Mouse (Mus musculus): ENCODE data around the gene Nr3c2. TPM values are rescaled to one million over a fixed set of nuclear protein-coding genes. Genes with fewer than 3 reads are reported as not detected.

Gene Nr3c2
- total RNA-seq, 1 experiment: 1.4 TPM

DNA sequence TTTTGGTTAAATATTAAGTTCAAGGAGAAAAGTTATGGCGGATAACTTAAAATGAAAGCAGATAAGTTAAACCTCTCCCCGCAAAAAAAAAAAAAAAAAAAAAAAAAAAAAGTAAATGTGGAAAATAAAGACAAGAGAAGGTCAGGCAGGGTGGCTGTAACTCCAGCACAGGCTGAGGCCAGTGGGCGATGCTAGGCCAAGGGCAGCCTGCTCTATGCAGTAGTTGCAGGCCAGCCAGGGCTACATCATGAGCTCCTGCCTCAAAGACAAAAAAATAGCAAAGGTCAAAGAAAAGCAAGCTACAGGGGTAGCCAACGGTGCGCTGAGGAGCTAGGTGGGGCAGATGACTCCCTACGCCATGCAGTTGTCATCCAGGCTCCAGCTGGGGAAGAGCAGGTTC is 270.1 kb downstream of the Nr3c2 start:
- Histone ChIP-seq H3K4me3 (ENCODE audit: insufficient read depth in 1 of 2, low read depth in 1 of 2, low read length in 2 of 2, poor library complexity in 1 of 2, severe bottlenecking in 1 of 2) (no peak overlapping the region), H3K36me3 (ENCODE audit: control insufficient read depth, insufficient read depth, low read length, poor library complexity, severe bottlenecking) (no peaks in the 10 kb centered on the region), H3K27ac (ENCODE audit: insufficient read depth, low read depth, low read length, poor library complexity, severe bottlenecking) (no peak overlapping the region), H3K9me3 (ENCODE audit: control insufficient read depth, insufficient read depth, low read depth, low read length) (no peaks in the 10 kb centered on the region), H3K9ac (ENCODE audit: insufficient read depth, low read depth, low read length, poor library complexity, severe bottlenecking) (no peak overlapping the region), H3K4me1 (ENCODE audit: control insufficient read depth in 2 of 2, insufficient read depth in 2 of 2, low read length in 2 of 2, poor library complexity in 1 of 2) (no peaks in the 10 kb centered on the region)
- TF ChIP-seq HCFC1 (IDR thresholded peaks at IDR 0.05; ENCODE audit: borderline replicate concordance, insufficient read depth, low read length) (no peak), MAFK (IDR thresholded peaks at IDR 0.05; ENCODE audit: insufficient read depth, low read depth, low read length) (no peak), CHD2 (IDR thresholded peaks at IDR 0.05; ENCODE audit: low read depth, low read length) (no peak), ZC3H11A (IDR thresholded peaks at IDR 0.05; ENCODE audit: borderline replicate concordance, low read depth, low read length) (no peak), ZNF384 (IDR thresholded peaks at IDR 0.05; ENCODE audit: low read depth, low read length) (no peak)
- in situ Hi-C loops (cut with MboI; ENCODE audit: low sequenced_read_pairs in 2 of 2, unreplicated experiment in 2 of 2): no loop called here
- no peak for DNase-seq (ENCODE audit: low read depth, low spot score)

DNA sequence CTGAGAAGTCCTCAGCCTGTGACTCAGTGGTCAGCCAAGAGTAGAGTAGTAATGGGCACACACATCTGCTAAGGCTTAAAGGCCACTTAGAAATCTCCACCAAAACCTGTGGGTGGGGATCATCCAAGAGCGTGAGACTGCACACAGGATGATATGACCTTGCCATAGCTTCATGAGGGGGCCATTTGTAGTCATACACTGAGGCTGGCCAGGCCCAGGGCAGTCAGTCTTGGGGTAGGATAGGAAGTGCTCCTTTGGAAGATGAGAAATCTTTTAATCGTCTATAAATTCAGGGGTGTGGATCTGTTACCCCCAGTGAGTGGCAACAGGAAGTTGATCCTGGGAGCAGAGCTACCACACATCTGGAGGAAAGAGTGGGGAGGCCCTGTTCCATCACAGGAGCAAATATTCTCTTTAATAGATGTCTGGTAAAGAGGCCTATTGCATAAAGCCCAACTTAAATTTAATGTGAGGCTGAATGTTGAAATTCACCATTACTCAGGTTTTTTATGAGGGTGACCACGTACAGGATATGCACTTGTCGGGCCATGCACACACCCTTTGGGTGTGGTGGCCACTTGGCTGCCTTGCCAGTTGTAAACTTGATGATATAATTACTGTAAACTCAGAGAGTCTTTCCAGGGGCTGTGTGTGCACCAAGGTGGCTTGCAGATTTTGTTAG is 270.7 kb downstream of the Nr3c2 start:
- H3K4me1 ChIP-seq (ENCODE audit: control insufficient read depth in 2 of 2, insufficient read depth in 2 of 2, low read length in 2 of 2, poor library complexity in 1 of 2): no peaks in the 10 kb centered on the region
- H3K27ac ChIP-seq (ENCODE audit: insufficient read depth, low read depth, low read length, poor library complexity, severe bottlenecking): no peak overlapping the region
- no peak overlapping the region for H3K9ac ChIP-seq (ENCODE audit: insufficient read depth, low read depth, low read length, poor library complexity, severe bottlenecking)
- H3K4me3 ChIP-seq (ENCODE audit: insufficient read depth in 1 of 2, low read depth in 1 of 2, low read length in 2 of 2, poor library complexity in 1 of 2, severe bottlenecking in 1 of 2): no peak overlapping the region
- no peaks in the 10 kb centered on the region for H3K36me3 ChIP-seq (ENCODE audit: control insufficient read depth, insufficient read depth, low read length, poor library complexity, severe bottlenecking)
- no peak for DNase-seq (ENCODE audit: low read depth, low spot score)
- H3K9me3 ChIP-seq (ENCODE audit: control insufficient read depth, insufficient read depth, low read depth, low read length): no peaks in the 10 kb centered on the region
- in situ Hi-C loops (cut with MboI; ENCODE audit: low sequenced_read_pairs in 2 of 2, unreplicated experiment in 2 of 2): no loop called here
- no peak for TF ChIP-seq MAFK (IDR thresholded peaks at IDR 0.05; ENCODE audit: insufficient read depth, low read depth, low read length)
- TF ChIP-seq ZNF384 (IDR thresholded peaks at IDR 0.05; ENCODE audit: low read depth, low read length): no peak
- no peak for TF ChIP-seq ZC3H11A (IDR thresholded peaks at IDR 0.05; ENCODE audit: borderline replicate concordance, low read depth, low read length)
- no peak for TF ChIP-seq HCFC1 (IDR thresholded peaks at IDR 0.05; ENCODE audit: borderline replicate concordance, insufficient read depth, low read length)
- TF ChIP-seq CHD2 (IDR thresholded peaks at IDR 0.05; ENCODE audit: low read depth, low read length): no peak

DNA sequence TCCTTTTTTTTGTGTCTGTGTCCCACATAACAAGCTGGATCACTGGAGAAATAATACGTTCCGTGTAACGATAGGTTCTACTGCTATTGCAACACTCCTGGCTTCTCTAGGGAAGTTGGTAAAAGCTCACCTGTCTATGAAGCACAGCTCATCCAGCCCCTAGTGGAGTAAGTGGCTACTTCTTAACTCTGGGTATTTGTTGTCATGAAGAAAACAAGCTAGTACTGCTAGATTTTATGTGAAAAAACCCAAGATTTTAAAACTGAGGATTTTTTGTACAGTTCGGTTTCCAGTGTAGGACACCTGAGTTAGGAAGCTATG is 271.2 kb downstream of the Nr3c2 start:
- Histone ChIP-seq H3K9ac (ENCODE audit: insufficient read depth, low read depth, low read length, poor library complexity, severe bottlenecking) (no peak overlapping the region), H3K4me3 (ENCODE audit: insufficient read depth in 1 of 2, low read depth in 1 of 2, low read length in 2 of 2, poor library complexity in 1 of 2, severe bottlenecking in 1 of 2) (no peak overlapping the region), H3K4me1 (ENCODE audit: control insufficient read depth in 2 of 2, insufficient read depth in 2 of 2, low read length in 2 of 2, poor library complexity in 1 of 2) (no peaks in the 10 kb centered on the region), H3K36me3 (ENCODE audit: control insufficient read depth, insufficient read depth, low read length, poor library complexity, severe bottlenecking) (no peaks in the 10 kb centered on the region), H3K27ac (ENCODE audit: insufficient read depth, low read depth, low read length, poor library complexity, severe bottlenecking) (no peak overlapping the region), H3K9me3 (ENCODE audit: control insufficient read depth, insufficient read depth, low read depth, low read length) (no peaks in the 10 kb centered on the region)
- no peak for DNase-seq (ENCODE audit: low read depth, low spot score)
- in situ Hi-C loops (cut with MboI; ENCODE audit: low sequenced_read_pairs in 2 of 2, unreplicated experiment in 2 of 2): no loop called here
- TF ChIP-seq MAFK (IDR thresholded peaks at IDR 0.05; ENCODE audit: insufficient read depth, low read depth, low read length) (no peak), ZNF384 (IDR thresholded peaks at IDR 0.05; ENCODE audit: low read depth, low read length) (no peak), HCFC1 (IDR thresholded peaks at IDR 0.05; ENCODE audit: borderline replicate concordance, insufficient read depth, low read length) (no peak), CHD2 (IDR thresholded peaks at IDR 0.05; ENCODE audit: low read depth, low read length) (no peak), ZC3H11A (IDR thresholded peaks at IDR 0.05; ENCODE audit: borderline replicate concordance, low read depth, low read length) (no peak)

DNA sequence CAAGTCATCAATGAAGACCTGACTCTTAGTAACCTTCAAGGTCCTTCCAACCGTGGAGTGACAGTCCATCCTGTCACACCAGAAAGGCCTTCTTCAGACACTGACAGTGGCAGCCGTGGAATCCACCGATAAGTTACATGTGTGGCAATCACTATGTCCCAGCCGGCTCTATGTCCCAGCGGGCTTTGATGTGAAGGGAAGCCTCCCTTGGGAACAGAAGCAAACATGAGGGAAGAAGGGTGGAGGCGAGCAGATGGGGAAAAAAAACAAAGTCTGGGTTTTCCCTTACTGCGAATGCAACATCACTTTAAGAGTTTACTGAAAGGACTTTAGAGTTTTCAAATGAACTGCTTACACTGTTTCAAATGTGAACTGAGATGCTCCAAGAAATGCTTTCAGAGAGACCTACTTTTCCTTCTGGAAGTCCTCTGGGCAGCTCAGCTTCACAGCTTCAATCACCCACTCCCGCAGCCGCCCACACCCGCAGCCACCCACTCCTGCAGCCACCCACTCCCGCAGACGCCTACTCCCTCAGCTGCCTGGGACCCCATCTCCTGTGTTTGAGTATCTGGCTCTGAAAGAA is 273.9 kb downstream of the Nr3c2 start:
- Histone ChIP-seq H3K9me3 (ENCODE audit: control insufficient read depth, insufficient read depth, low read depth, low read length) (no peaks in the 10 kb centered on the region), H3K27ac (ENCODE audit: insufficient read depth, low read depth, low read length, poor library complexity, severe bottlenecking) (no peak overlapping the region), H3K4me3 (ENCODE audit: insufficient read depth in 1 of 2, low read depth in 1 of 2, low read length in 2 of 2, poor library complexity in 1 of 2, severe bottlenecking in 1 of 2) (no peak overlapping the region), H3K9ac (ENCODE audit: insufficient read depth, low read depth, low read length, poor library complexity, severe bottlenecking) (no peak overlapping the region), H3K36me3 (ENCODE audit: control insufficient read depth, insufficient read depth, low read length, poor library complexity, severe bottlenecking) (no peaks in the 10 kb centered on the region), H3K4me1 (ENCODE audit: control insufficient read depth in 2 of 2, insufficient read depth in 2 of 2, low read length in 2 of 2, poor library complexity in 1 of 2) (no peaks in the 10 kb centered on the region)
- no peak for TF ChIP-seq ZC3H11A (IDR thresholded peaks at IDR 0.05; ENCODE audit: borderline replicate concordance, low read depth, low read length)
- TF ChIP-seq MAFK (IDR thresholded peaks at IDR 0.05; ENCODE audit: insufficient read depth, low read depth, low read length): no peak
- no peak for TF ChIP-seq HCFC1 (IDR thresholded peaks at IDR 0.05; ENCODE audit: borderline replicate concordance, insufficient read depth, low read length)
- TF ChIP-seq ZNF384 (IDR thresholded peaks at IDR 0.05; ENCODE audit: low read depth, low read length): no peak
- no peak for DNase-seq (ENCODE audit: low read depth, low spot score)
- in situ Hi-C loops (cut with MboI; ENCODE audit: low sequenced_read_pairs in 2 of 2, unreplicated experiment in 2 of 2): no loop called here
